Mouse (Mus musculus): Measurements from ENCODE around the gene Zpbp. TPM values are rescaled to one million over a fixed set of nuclear protein-coding genes. Genes with fewer than 3 reads are reported as not detected.

Gene Zpbp
- total RNA-seq (2023): 1 to 10 TPM in 1 of 2 experiments, under 1 TPM in 1; 0.92 to 2.3 TPM

DNA sequence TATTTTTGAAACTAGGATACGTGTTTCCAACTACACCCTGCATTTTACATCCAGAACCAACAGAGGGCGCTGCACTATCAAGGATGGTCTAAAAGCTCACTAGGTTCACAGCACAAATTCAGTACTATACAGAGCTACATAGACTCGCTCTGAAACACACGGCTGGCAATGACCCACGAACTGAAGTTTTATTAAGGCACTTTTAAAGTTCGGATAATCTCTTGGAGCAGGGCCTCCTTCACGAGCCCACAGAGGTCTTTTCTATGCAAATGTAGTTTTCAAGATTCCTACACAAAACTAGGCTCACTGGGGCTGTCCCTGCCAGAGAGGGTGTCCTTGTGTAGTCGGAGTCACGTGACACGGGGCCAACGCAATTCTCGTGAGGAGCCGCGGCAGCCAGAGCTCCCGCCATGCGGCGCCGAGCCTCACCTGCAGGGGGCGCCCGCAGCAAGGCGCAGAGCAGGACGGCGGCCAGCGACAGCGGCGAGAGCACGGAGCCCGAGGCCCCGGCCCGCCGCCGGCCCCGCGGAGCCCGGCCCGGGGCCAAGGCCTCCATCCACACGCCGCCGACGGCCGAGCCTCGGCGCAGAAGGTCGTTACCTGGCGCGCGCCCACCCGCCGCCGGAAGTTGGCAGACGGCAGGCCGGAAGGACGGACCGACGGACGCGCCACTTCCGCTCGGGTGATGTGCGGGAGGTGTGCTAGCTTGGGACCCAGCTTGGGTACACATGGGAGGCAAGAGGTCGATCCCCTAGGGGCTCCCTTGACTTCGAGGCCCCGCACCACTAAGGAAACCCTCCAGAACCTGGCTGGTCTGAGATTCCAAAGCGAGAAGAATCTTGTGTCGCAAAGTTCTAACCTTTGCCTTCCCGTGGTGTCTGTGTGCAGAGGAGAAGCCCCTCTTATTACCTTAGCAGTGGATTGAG, at the start of gene Zpbp, which contains the start of gene Spata48:
Gene Zpbp, minus strand, starts transcription at position 774 of the 926 bp plus-strand sequence.
Gene Spata48, plus strand, starts transcription at position 460 of the 926 bp plus-strand sequence.

Other genes with a start within 250 kb of the Zpbp start
- gene Spata48, start 314 bp downstream of the Zpbp start, total RNA-seq (2023): 1 to 10 TPM; 5.0 to 5.6 TPM
- not detected for gene 4930512M02Rik, start 165.4 kb upstream of the Zpbp start, total RNA-seq (2023)
- gene Ikzf1, start 222.6 kb upstream of the Zpbp start, total RNA-seq (2023): 100 to 1,000 TPM; 325 to 354 TPM

All from B cell, adult 67 days (primary cell).